Mouse (Mus musculus): ENCODE measurements around the gene Rrn3. TPM values are rescaled to one million over a fixed set of nuclear protein-coding genes. Genes with fewer than 3 reads are reported as not detected.

Rrn3 gene
- total RNA-seq, 2 experiments from 2014 or later: 41.7 to 44.2 TPM

GRCm38 (mm10) chr16:13831606-13832005 lies 51.1 kb downstream of the Rrn3 start:
- intact Hi-C loops (cut with DNase I): no loop called here
- no peak for DNase-seq (ENCODE audit: low spot score in 2 of 2)

GRCm38 (mm10) chr16:13834382-13834781 lies 53.9 kb downstream of the Rrn3 start:
- DNase-seq (ENCODE audit: low spot score in 2 of 2): no peak
- intact Hi-C loops (cut with DNase I): no loop called here

DNA sequence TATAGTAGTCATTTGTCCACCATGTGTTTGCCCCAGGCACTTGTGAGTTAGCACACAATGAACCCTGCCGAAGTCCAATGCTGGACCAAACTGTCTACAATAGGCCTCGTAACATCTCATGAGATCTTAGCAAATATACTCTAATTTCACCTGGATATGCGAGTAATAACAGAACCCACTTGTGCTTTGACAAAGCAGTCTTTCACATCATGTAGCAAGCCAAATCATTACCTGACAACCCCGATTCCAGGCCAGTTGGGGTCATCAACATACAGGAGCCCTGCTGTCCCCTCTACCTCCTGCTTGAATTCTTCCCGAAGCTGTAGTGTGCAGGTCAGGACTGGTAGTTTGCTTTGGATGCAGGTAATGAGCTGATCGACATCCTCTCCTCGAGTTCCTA lies 59.5 kb downstream of the Rrn3 start:
- no peak for DNase-seq (ENCODE audit: low spot score in 2 of 2)
- intact Hi-C loops (cut with DNase I): no loop called here

DNA sequence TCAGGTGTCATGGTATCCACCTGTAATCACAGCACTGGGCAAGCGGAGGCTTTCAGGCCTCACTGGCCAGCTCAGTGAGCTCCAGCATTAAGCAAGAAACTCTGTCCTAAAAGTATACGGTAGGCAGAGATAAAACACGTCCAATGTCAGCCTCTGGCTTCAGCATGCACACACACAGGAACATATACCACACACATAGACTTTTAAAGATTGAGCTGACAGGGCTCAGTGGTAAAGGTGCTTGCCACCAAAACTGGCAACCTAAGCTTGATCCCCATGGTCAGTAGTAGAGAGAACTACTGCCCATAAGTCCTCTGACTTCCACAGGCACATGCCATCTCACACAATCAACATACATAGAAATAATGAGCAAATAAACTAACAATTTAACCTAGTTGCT lies 60.4 kb downstream of the Rrn3 start:
- intact Hi-C loops (cut with DNase I): no loop called here
- no peak for DNase-seq (ENCODE audit: low spot score in 2 of 2)

- intact Hi-C loops (cut with DNase I): no loop called here
Measured at GRCm38 (mm10) chr16:13845031-13845430, 64.5 kb downstream of the Rrn3 start.

DNA sequence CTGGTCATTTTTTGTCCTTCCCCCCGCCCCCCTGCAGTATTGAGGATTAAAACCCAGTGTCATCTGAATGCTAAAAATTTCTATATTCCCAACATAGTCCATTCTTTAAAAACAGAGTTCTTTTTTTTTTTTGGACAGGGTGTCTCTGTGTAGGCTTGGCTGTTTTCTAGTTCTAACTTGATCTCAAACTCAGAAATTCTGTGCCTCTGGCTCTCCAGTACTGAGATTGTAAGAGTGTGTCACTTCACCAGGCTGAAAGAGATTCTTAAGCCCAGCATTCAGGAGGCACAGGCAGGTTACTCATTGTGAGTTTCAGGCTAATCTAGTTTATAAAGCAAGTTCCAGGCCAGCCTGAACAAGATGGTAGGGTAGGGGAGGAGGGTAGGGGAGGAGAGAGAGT lies 66.2 kb downstream of the Rrn3 start:
- intact Hi-C loops (cut with DNase I): no loop called here
- DNase-seq (ENCODE audit: low spot score in 2 of 2): no peak

More at GRCm38 (mm10) chr16:13845031-13845430, 64.5 kb downstream of the Rrn3 start:
- DNase-seq (ENCODE audit: low spot score in 2 of 2): no peak

- DNase-seq (ENCODE audit: low spot score in 2 of 2): no peak
- intact Hi-C loops (cut with DNase I): no loop called here
Measured at GRCm38 (mm10) chr16:13848310-13848709, 67.8 kb downstream of the Rrn3 start.

DNA sequence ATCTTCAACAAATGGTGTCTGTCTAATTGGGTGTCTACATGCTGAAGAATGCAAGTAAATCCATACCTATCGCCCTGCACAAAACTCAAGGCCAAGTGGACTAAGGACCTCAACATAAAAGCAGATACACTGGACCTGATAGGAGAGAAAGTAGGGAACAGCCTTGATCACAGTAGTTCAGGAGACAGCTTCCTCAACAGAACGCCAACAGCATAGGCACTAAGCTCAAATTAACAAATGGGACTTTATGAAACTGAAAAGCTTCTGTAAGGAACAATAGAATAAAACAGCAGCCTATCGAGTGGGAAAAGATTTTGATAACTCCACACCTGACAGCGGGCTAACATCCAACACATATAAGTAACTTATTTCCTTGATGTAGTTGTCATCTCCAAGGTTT lies 70.9 kb downstream of the Rrn3 start:
- no peak for DNase-seq (ENCODE audit: low spot score in 2 of 2)
- intact Hi-C loops (cut with DNase I): no loop called here

GRCm38 (mm10) chr16:13853886-13854285 lies 73.4 kb downstream of the Rrn3 start:
- intact Hi-C loops (cut with DNase I): no loop called here
- DNase-seq (ENCODE audit: low spot score in 2 of 2): no peak

Small RNA genes within 50 kb of the gene (microRNA-seq; reads per million reads assigned to microRNA genes)
- gene Gm27734: 0 reads per million in 2 experiments

Other genes with a start within 250 kb of the Rrn3 start
- 10 to 100 TPM; 27.9 to 28.3 TPM for gene Parn, start 112.5 kb upstream of the Rrn3 start, total RNA-seq (2021)
- gene Bfar, start 108.8 kb upstream of the Rrn3 start, total RNA-seq (2021): 10 to 100 TPM; 37.7 to 39.6 TPM
- gene 3110001I22Rik, start 108.8 kb upstream of the Rrn3 start, total RNA-seq (2021): 1 to 10 TPM; 2.9 to 3.6 TPM
- gene Pla2g10, start 49.7 kb upstream of the Rrn3 start, total RNA-seq (2021): not detected
- gene Ntan1, start 38.1 kb downstream of the Rrn3 start, total RNA-seq (2021): 10 to 100 TPM; 89.2 to 94.7 TPM
- 10 to 100 TPM; 72.2 to 73.0 TPM for gene Pdxdc1, start 122.4 kb downstream of the Rrn3 start, total RNA-seq (2021)
- 10 to 100 TPM; 69.6 to 70.1 TPM for gene Mpv17l, start 122.5 kb downstream of the Rrn3 start, total RNA-seq (2021)
- gene 2900011O08Rik, start 205.9 kb downstream of the Rrn3 start, total RNA-seq (2021): 100 to 1,000 TPM; 280 to 282 TPM
- 1 to 10 TPM in 1 of 2 experiments, under 1 TPM in 1; 0.80 to 1.0 TPM for gene Ifitm7, start 206.2 kb downstream of the Rrn3 start, total RNA-seq (2021)

Data from left cerebral cortex, postnatal 14 days (tissue).